Mouse (Mus musculus) testis, adult 2 months (tissue): ENCODE data around the gene Cd37. TPM values are rescaled to one million over a fixed set of nuclear protein-coding genes. Genes with fewer than 3 reads are reported as not detected.

Experiments
- H3K27ac ChIP-seq: fragments of 200-500 bp; 2 replicates; pipeline ENCODE4 v1.5.1; 2012; ENCODE audit warnings: low read depth, low read length; ENCODE audit not compliant: control insufficient read depth, insufficient read depth
- H3K27me3 ChIP-seq: fragments of 200-500 bp; 2 replicates; pipeline ENCODE4 v1.6.1; 2012; ENCODE audit warnings: mild to moderate bottlenecking, low read length, moderate library complexity; ENCODE audit not compliant: control insufficient read depth, insufficient read depth
- H3K36me3 ChIP-seq: fragments of 200-500 bp; 2 replicates; pipeline ENCODE4 v1.6.1; 2012; ENCODE audit warnings: mild to moderate bottlenecking, low read length; ENCODE audit not compliant: control insufficient read depth, insufficient read depth
- H3K4me1 ChIP-seq: fragments of 200-500 bp; 2 replicates; pipeline ENCODE4 v1.6.1; 2012; ENCODE audit warnings: low read length; ENCODE audit not compliant: control insufficient read depth, insufficient read depth
- H3K4me3 ChIP-seq: fragments of 200-500 bp; 2 replicates; pipeline ENCODE4 v1.5.1; 2012; ENCODE audit warnings: low read depth, mild to moderate bottlenecking, low read length, moderate library complexity, mixed read lengths; ENCODE audit not compliant: control insufficient read depth
- CTCF ChIP-seq: fragments of 200-500 bp; IDR thresholded peaks from 2 replicates; pipeline ENCODE4 v1.5.1; 2012; ENCODE audit warnings: low read depth, mild to moderate bottlenecking, inconsistent platforms, low read length, moderate library complexity; ENCODE audit not compliant: control insufficient read depth, insufficient read depth, insufficient replicate concordance
- POLR2A ChIP-seq: fragments of 200-500 bp; IDR thresholded peaks from 2 replicates; pipeline ENCODE4 v1.6.1; 2012; ENCODE audit warnings: low read depth, mild to moderate bottlenecking, inconsistent platforms, low read length, moderate library complexity; ENCODE audit not compliant: control insufficient read depth
- polyA plus RNA-seq: library from polyadenylated mRNA; depleted of rRNA; stranded (reverse); fragments of >200 nt; gene quantifications from 2 replicates; pipeline ENCODE4 v1.2.3, GENCODE M21; 2012

Cd37 gene
- polyA plus RNA-seq, 1 experiment, result 87.4 TPM

DNA sequence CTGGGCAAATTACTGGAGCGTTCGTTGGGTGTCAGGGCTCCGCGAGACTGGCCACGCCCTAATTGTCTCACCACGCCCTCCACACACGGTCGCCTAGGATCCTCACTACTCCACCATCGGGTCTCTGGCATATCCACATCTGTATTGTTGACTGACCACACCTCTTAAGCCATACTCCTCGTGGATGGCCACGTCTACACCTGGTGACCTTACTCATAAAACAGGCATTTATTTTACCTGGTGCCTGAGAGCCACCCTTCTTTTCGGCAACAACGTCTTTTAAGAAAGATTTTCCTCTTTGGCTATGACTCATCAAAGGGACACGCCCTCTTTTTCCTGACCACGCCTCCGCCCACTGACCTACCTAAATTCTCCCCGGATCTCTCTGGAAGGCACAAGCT, 27.1 kb downstream of the Cd37 start, which contains the start of gene Dkkl1:
TSS of gene Dkkl1 (minus strand) at position 297 of the 401 bp plus-strand sequence.
- H3K27ac ChIP-seq, result peak within 1 kb of the TSS; percentile 97

GRCm38 (mm10) chr7:45211070-45211469, 27.8 kb downstream of the Cd37 start:
- H3K27me3 ChIP-seq, result no peaks in the 10 kb centered on the region
- peak overlapping the region; percentile 97 for H3K27ac ChIP-seq
- peak overlapping the region; percentile 93 for H3K4me3 ChIP-seq
- H3K36me3 ChIP-seq, result peaks cover 7% of the 10 kb centered on the region
- peaks cover 5% of the 10 kb centered on the region for H3K4me1 ChIP-seq
- no peak for TF ChIP-seq CTCF
- no peak for TF ChIP-seq POLR2A

More for the DNA sequence above, 27.1 kb downstream of the Cd37 start, which contains the start of gene Dkkl1:
- TF ChIP-seq CTCF, result no peak
- no peak for TF ChIP-seq POLR2A
- peak within 1 kb of the TSS; percentile 93 for H3K4me3 ChIP-seq
- H3K36me3 ChIP-seq, result peaks cover 7% of the 10 kb centered on the region
- H3K27me3 ChIP-seq, result no peaks in the 10 kb centered on the region
- peaks cover 8% of the 10 kb centered on the region for H3K4me1 ChIP-seq

- no peak overlapping the region for H3K27ac ChIP-seq
- H3K4me1 ChIP-seq, result peaks cover 2% of the 10 kb centered on the region; the same call in 1 of the 2 replicates
- H3K36me3 ChIP-seq, result peaks cover 7% of the 10 kb centered on the region
- no peak for TF ChIP-seq CTCF
- TF ChIP-seq POLR2A, result no peak
- H3K4me3 ChIP-seq, result no peak overlapping the region
- no peaks in the 10 kb centered on the region for H3K27me3 ChIP-seq
Observed at GRCm38 (mm10) chr7:45208260-45208659, 30.7 kb downstream of the Cd37 start.

DNA sequence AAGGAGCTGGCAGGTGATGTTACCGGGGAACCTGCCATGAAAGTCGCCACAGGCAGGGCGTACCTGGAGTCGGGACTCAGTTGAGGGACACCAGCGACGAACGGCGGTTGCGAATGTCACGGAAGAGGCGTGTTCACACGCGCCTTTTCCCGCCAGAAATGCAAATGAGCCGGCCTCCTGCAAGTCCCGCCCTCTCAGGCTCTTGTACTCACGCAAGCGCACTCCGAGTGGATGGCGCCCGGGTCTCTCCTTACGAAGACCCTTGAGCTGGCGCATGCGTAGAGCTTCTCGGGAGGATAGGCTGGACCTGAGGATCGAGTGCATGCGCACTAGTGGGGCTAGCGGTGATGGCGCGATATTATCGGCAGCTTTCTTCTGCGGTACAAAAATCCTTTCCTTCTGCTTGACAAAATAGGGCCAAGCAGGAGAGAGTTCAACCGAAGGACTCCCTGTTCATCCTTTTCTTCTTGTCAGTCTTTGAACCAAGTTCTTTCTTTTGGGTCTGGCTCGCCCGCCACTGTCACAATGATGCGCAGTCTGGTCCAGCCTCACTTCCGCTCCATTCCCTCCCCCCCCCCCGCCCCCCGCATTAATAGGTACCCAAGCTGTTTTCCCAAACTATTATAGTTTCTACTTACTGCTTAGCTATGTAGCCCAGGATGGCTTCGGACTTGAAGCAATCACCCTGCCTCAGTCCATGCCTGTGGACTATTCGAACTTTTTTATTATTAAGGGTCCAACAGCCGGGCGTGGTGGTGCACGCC, 34.4 kb downstream of the Cd37 start, which contains the start of gene Ccdc155:
TSS of gene Ccdc155 (minus strand) at position 513 of the 764 bp plus-strand sequence.
- H3K4me1 ChIP-seq, result no peaks in the 10 kb centered on the region
- H3K4me3 ChIP-seq, result peak within 1 kb of the TSS; percentile 69
- H3K27me3 ChIP-seq, result no peaks in the 10 kb centered on the region
- H3K36me3 ChIP-seq, result 0 out of 2 replicates have a peak, but pooled peaks cover 1% of the 10 kb centered on the region
- peak within 1 kb of the TSS; percentile 91 for H3K27ac ChIP-seq
- TF ChIP-seq POLR2A (peak; percentile 98), CTCF (no peak)

- no peaks in the 10 kb centered on the region; the same call in 1 of the 2 replicates for H3K4me1 ChIP-seq
- no peak overlapping the region for H3K27ac ChIP-seq
- no peaks in the 10 kb centered on the region for H3K36me3 ChIP-seq
- H3K27me3 ChIP-seq, result no peaks in the 10 kb centered on the region
- TF ChIP-seq CTCF (no peak), POLR2A (no peak)
- H3K4me3 ChIP-seq, result no peak overlapping the region
Observed at GRCm38 (mm10) chr7:45202654-45203053, 36.3 kb downstream of the Cd37 start.

GRCm38 (mm10) chr7:45198961-45199360, 40.0 kb downstream of the Cd37 start:
- H3K4me3 ChIP-seq, result no peak overlapping the region
- no peaks in the 10 kb centered on the region; the same call in 1 of the 2 replicates for H3K4me1 ChIP-seq
- no peak for TF ChIP-seq POLR2A
- no peak for TF ChIP-seq CTCF
- no peaks in the 10 kb centered on the region for H3K27me3 ChIP-seq
- H3K36me3 ChIP-seq, result no peaks in the 10 kb centered on the region; the same call in none of the 2 replicates
- H3K27ac ChIP-seq, result no peak overlapping the region

- Histone ChIP-seq H3K27ac (no peak overlapping the region), H3K4me1 (no peaks in the 10 kb centered on the region; the same call in 1 of the 2 replicates), H3K4me3 (no peak overlapping the region), H3K36me3 (peaks cover 3% of the 10 kb centered on the region), H3K27me3 (no peaks in the 10 kb centered on the region)
- TF ChIP-seq CTCF (peak; percentile 73; the same call in 1 of the 2 replicates), POLR2A (no peak)
Observed at GRCm38 (mm10) chr7:45198435-45198834, 40.5 kb downstream of the Cd37 start.
